Mouse (Mus musculus) kidney, embryonic 15.5 days (tissue): ENCODE measurements around the gene Krt2. TPM values are rescaled to one million over a fixed set of nuclear protein-coding genes. Genes with fewer than 3 reads are reported as not detected.

ENCODE experiments used
- ATAC-seq: fragments of 200-750 bp; cut with Nextera tagmentation; replicated peaks from 2 replicates; pipeline ENCODE4 v1.8.0; 2017; ENCODE audit warnings: moderate TSS enrichment; ENCODE audit not compliant: low FRiP score
- H3K27ac ChIP-seq: fragments of 300-500 bp; sonication (generic); 2 replicates; pipeline ENCODE4 v1.5.1; 2015; ENCODE audit warnings: mild to moderate bottlenecking, inconsistent platforms
- H3K27me3 ChIP-seq: fragments of 300-500 bp; sonication (generic); 2 replicates; pipeline ENCODE4 v1.6.1; 2015; ENCODE audit warnings: inconsistent platforms
- H3K36me3 ChIP-seq: fragments of 300-500 bp; sonication (generic); 2 replicates; pipeline ENCODE4 v1.6.1; 2015; ENCODE audit warnings: inconsistent platforms
- H3K4me1 ChIP-seq: fragments of 300-500 bp; sonication (generic); 2 replicates; pipeline ENCODE4 v1.6.1; 2015; ENCODE audit warnings: inconsistent platforms
- H3K4me2 ChIP-seq: fragments of 300-500 bp; sonication (generic); 2 replicates; pipeline ENCODE4 v1.6.1; 2015; ENCODE audit warnings: moderate library complexity, mild to moderate bottlenecking, inconsistent platforms
- H3K4me3 ChIP-seq: fragments of 300-500 bp; sonication (generic); replicated peaks from 2 replicates; pipeline ENCODE4 v1.5.1; 2015; ENCODE audit warnings: mild to moderate bottlenecking, inconsistent platforms
- H3K9ac ChIP-seq: fragments of 300-500 bp; sonication (generic); 2 replicates; pipeline ENCODE4 v1.6.1; 2015; ENCODE audit warnings: mild to moderate bottlenecking, inconsistent platforms
- H3K9me3 ChIP-seq: fragments of 300-500 bp; sonication (generic); replicated peaks from 2 replicates; pipeline ENCODE4 v1.6.1; 2016; ENCODE audit warnings: inconsistent platforms
- WGBS: fragments of 180-500 bp; shearing (Covaris S2); methylation state at CpG from one replicate; pipeline ENCODE4 v1.1.7; 2015; ENCODE audit warnings: mixed read lengths; 5-methylcytosine and 5-hydroxymethylcytosine counted together
- polyA plus RNA-seq: library from polyadenylated mRNA; unstranded; fragments of >200 nt; fragmentation: Nextera tagmentation; extraction: Ambion mirVana; gene quantifications from 2 replicates; pipeline ENCODE4 v1.2.1, GENCODE M21; 2015

Krt2 gene
- polyA plus RNA-seq, 1 experiment from 2014 or later, result not detected

GRCm38 (mm10) chr15:101770226-101770625 lies 47.7 kb downstream of the Krt2 start:
- Histone ChIP-seq H3K27ac (no peak overlapping the region), H3K9me3 (no peaks in the 10 kb centered on the region), H3K4me2 (no peak overlapping the region), H3K4me3 (no peak overlapping the region), H3K4me1 (peaks cover 3% of the 10 kb centered on the region; the same call in 1 of the 2 replicates), H3K9ac (no peak overlapping the region), H3K27me3 (0 out of 2 replicates have a peak, but pooled peaks cover 2% of the 10 kb centered on the region), H3K36me3 (no peaks in the 10 kb centered on the region)
- WGBS, result 37% methylated on average over 8 of the region's 8 CpGs
- no peak for ATAC-seq

Other genes with a start within 250 kb of the Krt2 start
- 0.21 and 0.27 TPM in 2 replicates for gene Krt75, start 244.3 kb downstream of the Krt2 start, polyA plus RNA-seq
- not detected in 2 replicates for gene Gm5414, start 190.0 kb downstream of the Krt2 start, polyA plus RNA-seq
- not detected in 2 replicates for gene Gm5478, start 170.8 kb downstream of the Krt2 start, polyA plus RNA-seq
- not detected in 2 replicates for gene Krt6b, start 137.9 kb downstream of the Krt2 start, polyA plus RNA-seq
- gene Krt6a, start 123.9 kb downstream of the Krt2 start, polyA plus RNA-seq, result 0.62 and 3.8 TPM in 2 replicates
- 3.2 and 5.1 TPM in 2 replicates for gene Krt5, start 105.3 kb downstream of the Krt2 start, polyA plus RNA-seq
- gene Krt71, start 75.1 kb downstream of the Krt2 start, polyA plus RNA-seq, result not detected in 2 replicates
- gene Krt72, start 31.7 kb downstream of the Krt2 start, polyA plus RNA-seq, result not detected in 2 replicates
- not detected in 2 replicates for gene Krt73, start 15.8 kb downstream of the Krt2 start, polyA plus RNA-seq
- 1.4 and 6.7 TPM in 2 replicates for gene Krt1, start 32.6 kb upstream of the Krt2 start, polyA plus RNA-seq
- gene Krt77, start 51.5 kb upstream of the Krt2 start, polyA plus RNA-seq, result 0.05 and 0.72 TPM in 2 replicates
- not detected in 2 replicates for gene Krt76, start 74.8 kb upstream of the Krt2 start, polyA plus RNA-seq
- 2.4 and 7.5 TPM in 2 replicates for gene Krt4, start 106.6 kb upstream of the Krt2 start, polyA plus RNA-seq
- 0.45 and 0.53 TPM in 2 replicates for gene Krt79, start 122.2 kb upstream of the Krt2 start, polyA plus RNA-seq
- 0.04 and 0.15 TPM in 2 replicates for gene Krt78, start 136.1 kb upstream of the Krt2 start, polyA plus RNA-seq
- gene Krt8, start 186.3 kb upstream of the Krt2 start, polyA plus RNA-seq, result 213 and 217 TPM in 2 replicates
- 176 and 180 TPM in 2 replicates for gene Krt18, start 210.0 kb upstream of the Krt2 start, polyA plus RNA-seq